Mouse (Mus musculus) hindbrain, postnatal 0 days (tissue): Measurements from ENCODE around the gene Wdr70. TPM values are rescaled to one million over a fixed set of nuclear protein-coding genes. Genes with fewer than 3 reads are reported as not detected.
A peak's percentile ranks its signal among the peaks of the same experiment; 100 is the strongest.
"Not testable (repeated sequence)": the region's sequence is repeated elsewhere in the genome, so short reads cannot be mapped to it uniquely, and the experiment has no call there.

ENCODE experiments used
- ATAC-seq: fragments of 200-750 bp; cut with Nextera tagmentation; 2 replicates; pipeline ENCODE4 v1.8.0; 2017; ENCODE audit warnings: mild to moderate bottlenecking, moderate TSS enrichment, moderate library complexity
- DNase-seq: peaks from one replicate; pipeline ENCODE4 v3.0.0-alpha.2; 2015; ENCODE audit warnings: low spot score
- H3K27ac ChIP-seq: fragments of 300-500 bp; sonication (generic); 2 replicates; pipeline ENCODE4 v1.5.1; 2014; ENCODE audit warnings: mild to moderate bottlenecking
- H3K27me3 ChIP-seq: fragments of 300-500 bp; sonication (generic); 2 replicates; pipeline ENCODE4 v1.6.1; 2014; ENCODE audit warnings: low read length, mixed read lengths; ENCODE audit not compliant: insufficient read depth
- H3K36me3 ChIP-seq: fragments of 300-500 bp; sonication (generic); 2 replicates; pipeline ENCODE4 v1.6.1; 2014; ENCODE audit warnings: low read length, mixed read lengths; ENCODE audit not compliant: insufficient read depth
- H3K4me1 ChIP-seq: fragments of 300-500 bp; sonication (generic); 2 replicates; pipeline ENCODE4 v1.6.1; 2014; ENCODE audit warnings: antibody characterized with exemption, low read length, mixed read lengths; ENCODE audit not compliant: insufficient read depth
- H3K4me2 ChIP-seq: fragments of 300-500 bp; sonication (generic); 2 replicates; pipeline ENCODE4 v1.6.1; 2014; ENCODE audit warnings: low read depth, mild to moderate bottlenecking, low read length, moderate library complexity, mixed read lengths
- H3K4me3 ChIP-seq: fragments of 300-500 bp; sonication (generic); 2 replicates; pipeline ENCODE4 v1.5.1; 2014; ENCODE audit warnings: low read length
- H3K9ac ChIP-seq: fragments of 300-500 bp; sonication (generic); replicated peaks from 2 replicates; pipeline ENCODE4 v1.6.1; 2014; ENCODE audit warnings: mild to moderate bottlenecking, low read length, moderate library complexity, mixed read lengths
- H3K9me3 ChIP-seq: fragments of 300-500 bp; sonication (generic); 2 replicates; pipeline ENCODE4 v1.6.1; 2016; ENCODE audit warnings: low read length, mixed read lengths
- CTCF ChIP-seq: IDR thresholded peaks from 2 replicates; pipeline ENCODE4 v1.5.1; 2016; ENCODE audit warnings: antibody characterized with exemption, control low read depth, low read depth
- WGBS: fragments of 180-500 bp; shearing (Covaris S2); extraction: QIAGEN DNeasy Blood & Tissue Kit; methylation state at CpG from one replicate; pipeline ENCODE4 v1.1.7; 2014; 5-methylcytosine and 5-hydroxymethylcytosine counted together
- polyA plus RNA-seq: library from polyadenylated mRNA; unstranded; fragments of >200 nt; fragmentation: Nextera tagmentation; extraction: Ambion mirVana; gene quantifications from 2 replicates; pipeline ENCODE4 v1.2.1, GENCODE M21; 2015
- total RNA-seq: library from RNA; depleted of rRNA; stranded (reverse); fragments of >200 nt; gene quantifications from 2 replicates; pipeline ENCODE4 v1.2.3, GENCODE M21; 2014

Gene Wdr70
- total and polyA plus RNA-seq, 2 experiments from 2014 or later: 45.5 to 69.9 TPM

- H3K4me2 ChIP-seq: peak within 1 kb of the TSS; percentile 93
- H3K9me3 ChIP-seq: no peaks in the 10 kb centered on the region
- DNase-seq (peak; percentile 97), ATAC-seq (peak; percentile 98)
- H3K4me1 ChIP-seq: peaks cover 9% of the 10 kb centered on the region; the same call in 1 of the 2 replicates
- H3K27me3 ChIP-seq: no peaks in the 10 kb centered on the region
- WGBS: under 1% methylated on average over 51 of the region's 54 CpGs
- peak; percentile 22; the same call in 1 of the 2 replicates for TF ChIP-seq CTCF
- peaks cover 13% of the 10 kb centered on the region; the same call in 1 of the 2 replicates for H3K36me3 ChIP-seq
- H3K9ac ChIP-seq: peak within 1 kb of the TSS; percentile 74
- H3K27ac ChIP-seq: peak within 1 kb of the TSS; percentile 76
- peak within 1 kb of the TSS; percentile 90 for H3K4me3 ChIP-seq
Observed at GRCm38 (mm10) chr15:8108966-8109743, 10.1 kb upstream of the Wdr70 start, which contains the start of gene Nup155. TSS of gene Nup155 (plus strand) at chr15:8109273.

DNA sequence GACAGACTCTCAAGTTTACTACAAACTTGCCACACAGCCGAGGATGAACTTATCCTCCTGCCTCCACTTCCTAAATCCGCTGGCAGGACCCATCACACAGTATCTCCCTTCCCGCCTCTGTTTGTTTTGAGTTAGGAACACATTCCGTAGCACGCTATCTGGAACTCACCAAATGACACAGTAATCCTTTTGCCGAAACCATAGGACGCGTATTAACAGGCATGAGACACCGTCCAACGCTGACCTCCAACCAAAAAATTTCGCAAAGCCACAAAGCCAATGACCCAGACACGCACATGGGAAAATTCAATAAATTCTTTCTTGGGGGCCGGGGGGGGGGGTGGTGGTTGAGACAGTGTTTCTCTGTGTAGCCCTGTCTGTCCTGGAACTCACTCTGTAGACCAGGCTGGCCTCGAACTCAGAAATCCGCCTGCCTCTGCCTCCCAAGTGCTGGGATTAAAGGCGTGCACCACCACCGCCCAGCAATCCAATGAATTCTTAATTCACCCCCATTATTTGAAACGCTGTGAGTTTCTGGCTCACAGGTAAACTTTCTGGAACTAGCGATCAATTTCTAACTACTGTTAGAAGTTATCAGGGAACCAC is 9.5 kb upstream of the Wdr70 start:
- peak overlapping the region; percentile 74 for H3K9ac ChIP-seq
- H3K27me3 ChIP-seq: no peaks in the 10 kb centered on the region
- H3K9me3 ChIP-seq: no peaks in the 10 kb centered on the region
- H3K27ac ChIP-seq: peak overlapping the region; percentile 61
- TF ChIP-seq CTCF: no peak
- peaks cover 9% of the 10 kb centered on the region; the same call in 1 of the 2 replicates for H3K4me1 ChIP-seq
- DNase-seq (no peak), ATAC-seq (peak; percentile 17; the same call in 1 of the 2 replicates)
- WGBS: 62% methylated on average over 19 of the region's 19 CpGs
- H3K4me2 ChIP-seq: peak overlapping the region; percentile 93
- H3K4me3 ChIP-seq: peak overlapping the region; percentile 90
- peaks cover 10% of the 10 kb centered on the region; the same call in 1 of the 2 replicates for H3K36me3 ChIP-seq

DNA sequence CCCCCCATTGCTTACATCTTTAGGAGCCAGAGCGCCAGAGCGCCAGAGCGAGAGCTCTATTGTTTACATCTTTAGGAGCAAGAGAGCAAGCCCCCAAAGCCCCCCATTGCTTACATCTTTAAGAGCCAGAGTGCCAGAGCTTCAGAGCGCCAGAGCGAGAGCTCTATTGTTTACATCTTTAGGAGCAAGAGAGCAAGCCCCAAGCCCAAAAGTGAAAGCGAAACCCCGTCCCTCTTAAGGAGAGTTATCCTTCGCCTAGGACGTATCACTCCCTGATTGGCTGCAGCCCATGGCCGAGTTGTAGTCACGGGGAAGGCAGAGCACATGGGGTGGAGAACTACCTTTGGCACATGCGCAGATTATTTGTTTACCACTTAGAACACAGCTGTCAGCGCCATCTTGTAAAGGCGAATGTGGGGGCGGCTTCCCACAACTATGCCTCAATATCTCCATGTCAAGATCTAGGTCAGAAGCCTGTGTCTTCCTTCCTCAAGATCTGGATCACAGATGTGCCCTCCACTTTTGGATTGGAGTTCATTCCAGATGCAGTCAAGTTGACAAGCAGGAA is 3.0 kb upstream of the Wdr70 start:
- not testable (repeated sequence) for H3K36me3 ChIP-seq, H3K9me3 ChIP-seq, H3K4me3 ChIP-seq, H3K4me1 ChIP-seq, H3K27ac ChIP-seq, H3K4me2 ChIP-seq, ATAC-seq, DNase-seq, H3K9ac ChIP-seq, H3K27me3 ChIP-seq
- 88% methylated on average over 13 of the region's 15 CpGs for WGBS

- Histone ChIP-seq H3K4me2 (peak overlapping the region; percentile 77), H3K9me3 (no peaks in the 10 kb centered on the region), H3K4me1 (no peaks in the 10 kb centered on the region), H3K36me3 (peaks cover 18% of the 10 kb centered on the region; the same call in 1 of the 2 replicates), H3K4me3 (peak overlapping the region; percentile 87; the same call in 1 of the 2 replicates), H3K9ac (no peak overlapping the region), H3K27ac (no peak overlapping the region), H3K27me3 (no peaks in the 10 kb centered on the region)
- no peak for ATAC-seq
- peak; percentile 74 for DNase-seq
- 24% methylated on average over 7 of the region's 7 CpGs for WGBS
- peak; percentile 72 for TF ChIP-seq CTCF
Observed at GRCm38 (mm10) chr15:8097853-8098252, 1.2 kb downstream of the Wdr70 start.

DNA sequence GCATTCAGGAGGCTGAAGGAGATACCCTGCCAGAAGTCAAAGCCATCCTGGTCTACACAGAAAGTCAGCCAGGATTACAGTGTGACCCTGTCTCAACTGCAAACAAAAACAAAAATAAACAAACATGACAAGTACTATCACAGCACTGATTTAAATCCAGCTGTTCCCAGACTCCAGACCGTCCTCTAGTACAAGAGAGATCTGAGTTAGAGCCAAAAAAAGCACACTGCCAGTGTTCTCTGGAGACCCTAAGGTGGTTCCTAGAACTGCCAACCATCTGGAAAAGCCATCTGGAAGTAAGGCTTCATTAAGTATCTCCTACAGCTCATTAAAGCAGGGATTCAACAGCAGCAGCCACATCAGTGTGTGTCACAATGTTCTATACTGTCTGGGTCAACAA is 6.3 kb downstream of the Wdr70 start:
- not testable (repeated sequence) for H3K9me3 ChIP-seq, H3K27me3 ChIP-seq, H3K27ac ChIP-seq, H3K9ac ChIP-seq, DNase-seq, H3K4me2 ChIP-seq, H3K4me1 ChIP-seq, H3K4me3 ChIP-seq, ATAC-seq
- H3K36me3 ChIP-seq: peaks cover 22% of the 10 kb centered on the region
- WGBS: 53% methylated on average over 1 of the region's 1 CpGs

DNA sequence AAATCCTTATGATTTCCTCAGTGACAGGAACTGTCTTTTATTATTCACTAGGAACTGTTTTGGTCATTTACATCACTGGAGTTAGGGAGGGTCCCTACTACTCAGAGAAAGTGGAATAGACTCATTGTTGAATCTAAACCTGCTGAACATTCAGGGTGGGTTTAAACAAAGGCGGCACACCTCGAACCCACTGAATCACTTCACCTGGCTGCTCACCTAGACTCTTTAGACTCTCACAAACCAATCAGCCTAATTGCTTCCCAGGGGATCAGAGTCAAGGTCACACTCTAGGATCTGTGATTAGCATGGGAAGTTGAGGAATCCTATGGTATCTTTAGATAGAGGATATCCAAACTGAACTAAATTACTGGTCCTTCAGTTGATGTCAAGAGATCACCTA is 8.3 kb downstream of the Wdr70 start:
- H3K9me3 ChIP-seq: no peaks in the 10 kb centered on the region
- H3K36me3 ChIP-seq: peaks cover 13% of the 10 kb centered on the region
- H3K4me1 ChIP-seq: no peaks in the 10 kb centered on the region
- no peaks in the 10 kb centered on the region for H3K27me3 ChIP-seq
- no peak for TF ChIP-seq CTCF
- no peak overlapping the region for H3K27ac ChIP-seq
- H3K4me3 ChIP-seq: no peak overlapping the region
- WGBS: 97% methylated on average over 2 of the region's 2 CpGs
- ATAC-seq (no peak), DNase-seq (no peak)
- H3K9ac ChIP-seq: no peak overlapping the region
- no peak overlapping the region for H3K4me2 ChIP-seq
